Mouse (Mus musculus): ENCODE results near the gene Impdh2. TPM values are rescaled to one million over a fixed set of nuclear protein-coding genes. Genes with fewer than 3 reads are reported as not detected.

Impdh2 gene
- total RNA-seq, 1 experiment from 2014 or later: 384 TPM

- peak; percentile 74 to 75 for ATAC-seq (replicated peaks in 1 of 2; ENCODE audit: insufficient read depth in 1 of 2, low FRiP score in 2 of 2, low TSS enrichment in 1 of 2, low read depth in 1 of 2, poor library complexity in 2 of 2, severe bottlenecking in 2 of 2)
These were observed 7.0 kb downstream of the Impdh2 start, which contains the start of gene Ndufaf3 for GRCm38 (mm10) chr9:108566815-108567776. Gene Ndufaf3, minus strand, starts transcription at chr9:108567434.

- no peak for ATAC-seq (replicated peaks in 1 of 2; ENCODE audit: insufficient read depth in 1 of 2, low FRiP score in 2 of 2, low TSS enrichment in 1 of 2, low read depth in 1 of 2, poor library complexity in 2 of 2, severe bottlenecking in 2 of 2)
These were observed 7.9 kb downstream of the Impdh2 start for GRCm38 (mm10) chr9:108567931-108568419.

- no peak for ATAC-seq (replicated peaks in 1 of 2; ENCODE audit: insufficient read depth in 1 of 2, low FRiP score in 2 of 2, low TSS enrichment in 1 of 2, low read depth in 1 of 2, poor library complexity in 2 of 2, severe bottlenecking in 2 of 2)
These were observed 8.4 kb downstream of the Impdh2 start for GRCm38 (mm10) chr9:108568511-108568921.

GRCm38 (mm10) chr9:108569381-108570206 lies 9.5 kb downstream of the Impdh2 start, which contains the start of gene Dalrd3:
Gene Dalrd3, plus strand, starts transcription at chr9:108569886.
- ATAC-seq (replicated peaks in 1 of 2; ENCODE audit: insufficient read depth in 1 of 2, low FRiP score in 2 of 2, low TSS enrichment in 1 of 2, low read depth in 1 of 2, poor library complexity in 2 of 2, severe bottlenecking in 2 of 2): peak; percentile 22 to 34

GRCm38 (mm10) chr9:108570207-108570896 lies 10.3 kb downstream of the Impdh2 start:
- ATAC-seq (replicated peaks in 1 of 2; ENCODE audit: insufficient read depth in 1 of 2, low FRiP score in 2 of 2, low TSS enrichment in 1 of 2, low read depth in 1 of 2, poor library complexity in 2 of 2, severe bottlenecking in 2 of 2): 0 out of 4 replicates have a peak, but pooled peaks have one; percentile 13 to 23

GRCm38 (mm10) chr9:108571401-108571973 lies 11.4 kb downstream of the Impdh2 start:
- ATAC-seq (replicated peaks in 1 of 2; ENCODE audit: insufficient read depth in 1 of 2, low FRiP score in 2 of 2, low TSS enrichment in 1 of 2, low read depth in 1 of 2, poor library complexity in 2 of 2, severe bottlenecking in 2 of 2): no peak

GRCm38 (mm10) chr9:108572321-108572720 lies 12.2 kb downstream of the Impdh2 start:
- no peak for ATAC-seq (replicated peaks in 1 of 2; ENCODE audit: insufficient read depth in 1 of 2, low FRiP score in 2 of 2, low TSS enrichment in 1 of 2, low read depth in 1 of 2, poor library complexity in 2 of 2, severe bottlenecking in 2 of 2)

GRCm38 (mm10) chr9:108573774-108574690 lies 13.9 kb downstream of the Impdh2 start:
- ATAC-seq (replicated peaks in 1 of 2; ENCODE audit: insufficient read depth in 1 of 2, low FRiP score in 2 of 2, low TSS enrichment in 1 of 2, low read depth in 1 of 2, poor library complexity in 2 of 2, severe bottlenecking in 2 of 2): no peak

- ATAC-seq (replicated peaks in 1 of 2; ENCODE audit: insufficient read depth in 1 of 2, low FRiP score in 2 of 2, low TSS enrichment in 1 of 2, low read depth in 1 of 2, poor library complexity in 2 of 2, severe bottlenecking in 2 of 2): no peak
These were observed 14.8 kb downstream of the Impdh2 start for GRCm38 (mm10) chr9:108574921-108575320.

GRCm38 (mm10) chr9:108575321-108576297 lies 15.5 kb downstream of the Impdh2 start:
- no peak for ATAC-seq (replicated peaks in 1 of 2; ENCODE audit: insufficient read depth in 1 of 2, low FRiP score in 2 of 2, low TSS enrichment in 1 of 2, low read depth in 1 of 2, poor library complexity in 2 of 2, severe bottlenecking in 2 of 2)

GRCm38 (mm10) chr9:108577025-108577424 lies 16.9 kb downstream of the Impdh2 start:
- ATAC-seq (replicated peaks in 1 of 2; ENCODE audit: insufficient read depth in 1 of 2, low FRiP score in 2 of 2, low TSS enrichment in 1 of 2, low read depth in 1 of 2, poor library complexity in 2 of 2, severe bottlenecking in 2 of 2): no peak

GRCm38 (mm10) chr9:108577934-108578544 lies 18.0 kb downstream of the Impdh2 start:
- ATAC-seq (replicated peaks in 1 of 2; ENCODE audit: insufficient read depth in 1 of 2, low FRiP score in 2 of 2, low TSS enrichment in 1 of 2, low read depth in 1 of 2, poor library complexity in 2 of 2, severe bottlenecking in 2 of 2): no peak

- ATAC-seq (replicated peaks in 1 of 2; ENCODE audit: insufficient read depth in 1 of 2, low FRiP score in 2 of 2, low TSS enrichment in 1 of 2, low read depth in 1 of 2, poor library complexity in 2 of 2, severe bottlenecking in 2 of 2): peak; percentile 88 to 93
These were observed 18.7 kb downstream of the Impdh2 start, which contains the start of gene Wdr6 for GRCm38 (mm10) chr9:108578545-108579343. Gene Wdr6, minus strand, starts transcription at chr9:108578739.

GRCm38 (mm10) chr9:108579344-108579690 lies 19.2 kb downstream of the Impdh2 start:
- ATAC-seq (replicated peaks in 1 of 2; ENCODE audit: insufficient read depth in 1 of 2, low FRiP score in 2 of 2, low TSS enrichment in 1 of 2, low read depth in 1 of 2, poor library complexity in 2 of 2, severe bottlenecking in 2 of 2): no peak

Measured in hematopoietic stem cell, adult 5-6 weeks (primary cell).